Mouse (Mus musculus) C2C12 (cell line): ENCODE results near the gene Syngr1.

Experiments used
- CTCF ChIP-seq: IDR thresholded peaks from one replicate; pipeline ENCODE4 v1.5.1; 2011; ENCODE audit not compliant: control insufficient read depth, insufficient read depth, insufficient read length
- USF1 ChIP-seq: IDR thresholded peaks from one replicate; pipeline ENCODE4 v1.6.1; 2011; ENCODE audit warnings: low read depth, mild to moderate bottlenecking, control low read depth, moderate library complexity

GRCm38 (mm10) chr15:80102495-80102894 is 11.4 kb downstream of the Syngr1 start:
- TF ChIP-seq CTCF, result no peak
- TF ChIP-seq USF1, result no peak
